Mouse (Mus musculus): ENCODE results near the gene Samd11. TPM values are rescaled to one million over a fixed set of nuclear protein-coding genes. Genes with fewer than 3 reads are reported as not detected.

The Samd11 gene
- total RNA-seq (2015; ENCODE audit: low replicate concordance) (110 and 112 TPM in 2 replicates), total RNA-seq (2017; ENCODE audit: low replicate concordance) (181 and 200 TPM in 2 replicates)

- peak; percentile 56 for ATAC-seq (replicated peaks; ENCODE audit: low FRiP score, poor library complexity, severe bottlenecking)
These were observed at the start of gene Samd11 for GRCm38 (mm10) chr4:156255078-156255839. Gene Samd11, minus strand, starts transcription at chr4:156255657.

GRCm38 (mm10) chr4:156254361-156255077, 938 bp downstream of the Samd11 start:
- ATAC-seq (replicated peaks; ENCODE audit: low FRiP score, poor library complexity, severe bottlenecking): peak; percentile 72

- ATAC-seq (replicated peaks; ENCODE audit: low FRiP score, poor library complexity, severe bottlenecking): peak; percentile 80
These were observed 2.4 kb downstream of the Samd11 start for GRCm38 (mm10) chr4:156253043-156253442.

GRCm38 (mm10) chr4:156252619-156253018, 2.8 kb downstream of the Samd11 start:
- peak; percentile 13; the same call in 1 of the 2 replicates for ATAC-seq (replicated peaks; ENCODE audit: low FRiP score, poor library complexity, severe bottlenecking)

- peak; percentile 48 for ATAC-seq (replicated peaks; ENCODE audit: low FRiP score, poor library complexity, severe bottlenecking)
These were observed 3.3 kb downstream of the Samd11 start for GRCm38 (mm10) chr4:156252140-156252539.

- ATAC-seq (replicated peaks; ENCODE audit: low FRiP score, poor library complexity, severe bottlenecking): no peak
These were observed 4.4 kb downstream of the Samd11 start for GRCm38 (mm10) chr4:156251081-156251480.

GRCm38 (mm10) chr4:156249567-156249966, 5.9 kb downstream of the Samd11 start:
- ATAC-seq (replicated peaks; ENCODE audit: low FRiP score, poor library complexity, severe bottlenecking): no peak

- ATAC-seq (replicated peaks; ENCODE audit: low FRiP score, poor library complexity, severe bottlenecking): no peak
These were observed 18.6 kb downstream of the Samd11 start for GRCm38 (mm10) chr4:156236651-156237447.

- peak; percentile 89 for ATAC-seq (replicated peaks; ENCODE audit: low FRiP score, poor library complexity, severe bottlenecking)
These were observed 19.5 kb downstream of the Samd11 start, which contains the start of gene Noc2l for GRCm38 (mm10) chr4:156235808-156236533. Gene Noc2l, plus strand, starts transcription at chr4:156236010.

GRCm38 (mm10) chr4:156235360-156235770, 20.1 kb downstream of the Samd11 start:
- ATAC-seq (replicated peaks; ENCODE audit: low FRiP score, poor library complexity, severe bottlenecking): peak; percentile 43

- ATAC-seq (replicated peaks; ENCODE audit: low FRiP score, poor library complexity, severe bottlenecking): peak; percentile 45
These were observed 20.7 kb downstream of the Samd11 start, which contains the start of gene Plekhn1 for GRCm38 (mm10) chr4:156234701-156235213. Gene Plekhn1, minus strand, starts transcription at chr4:156234857.

- ATAC-seq (replicated peaks; ENCODE audit: low FRiP score, poor library complexity, severe bottlenecking): 0 out of 2 replicates have a peak, but pooled peaks have one; percentile 9
These were observed 21.4 kb downstream of the Samd11 start for GRCm38 (mm10) chr4:156234021-156234501.

GRCm38 (mm10) chr4:156228393-156229024, 26.9 kb downstream of the Samd11 start:
- ATAC-seq (replicated peaks; ENCODE audit: low FRiP score, poor library complexity, severe bottlenecking): 0 out of 2 replicates have a peak, but pooled peaks have one; percentile 36

- ATAC-seq (replicated peaks; ENCODE audit: low FRiP score, poor library complexity, severe bottlenecking): no peak
These were observed 27.6 kb downstream of the Samd11 start for GRCm38 (mm10) chr4:156227752-156228392.

- ATAC-seq (replicated peaks; ENCODE audit: low FRiP score, poor library complexity, severe bottlenecking): no peak
These were observed 31.2 kb downstream of the Samd11 start for GRCm38 (mm10) chr4:156224276-156224675.

- no peak for ATAC-seq (replicated peaks; ENCODE audit: low FRiP score, poor library complexity, severe bottlenecking)
These were observed 35.5 kb downstream of the Samd11 start for GRCm38 (mm10) chr4:156219936-156220335.

GRCm38 (mm10) chr4:156217838-156218237, 37.6 kb downstream of the Samd11 start:
- ATAC-seq (replicated peaks; ENCODE audit: low FRiP score, poor library complexity, severe bottlenecking): no peak

Measured in erythroblast, adult 5-6 weeks (primary cell).